Mouse (Mus musculus) C2C12 (cell line): ENCODE data around the gene Iqgap1.

Source experiments
- CTCF ChIP-seq: IDR thresholded peaks from one replicate; pipeline ENCODE4 v1.5.1; 2011; ENCODE audit not compliant: control insufficient read depth, insufficient read depth, insufficient read length
- MAX ChIP-seq: IDR thresholded peaks from one replicate; pipeline ENCODE4 v1.6.1; 2011; ENCODE audit warnings: mild to moderate bottlenecking, control low read depth
- MYOG ChIP-seq: IDR thresholded peaks from one replicate; pipeline ENCODE4 v1.6.1; 2011; ENCODE audit not compliant: control insufficient read depth, insufficient read length; ENCODE audit errors: extremely low read depth

DNA sequence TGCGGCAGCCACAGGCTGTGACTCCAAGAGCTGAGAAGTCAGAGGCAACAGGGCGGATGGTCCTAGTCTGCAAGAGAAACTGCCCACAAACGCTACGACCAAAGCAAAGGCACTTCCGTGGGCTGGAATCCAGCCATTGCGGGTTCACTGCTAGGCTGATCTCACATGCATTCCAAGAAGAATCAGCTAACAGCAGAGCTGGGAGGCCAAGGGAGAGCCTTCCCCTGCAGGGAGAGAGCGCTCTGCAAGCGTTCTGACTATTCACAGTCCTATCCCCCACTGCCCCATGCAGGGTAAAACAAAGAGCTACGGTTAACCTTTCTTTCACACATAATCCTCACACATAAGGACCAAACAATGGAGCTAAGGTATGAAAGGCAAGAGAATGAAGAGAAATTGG lies 80.5 kb downstream of the Iqgap1 start:
- TF ChIP-seq CTCF: no peak
- TF ChIP-seq MAX: no peak
- TF ChIP-seq MYOG: no peak
